Mouse (Mus musculus) adrenal gland, postnatal 4 days (tissue): Measurements from ENCODE around the gene Prm2. TPM values are rescaled to one million over a fixed set of nuclear protein-coding genes. Genes with fewer than 3 reads are reported as not detected.
A peak's percentile ranks its signal among the peaks of the same experiment; 100 is the strongest.
"Not testable (repeated sequence)": the region's sequence is repeated elsewhere in the genome, so short reads cannot be mapped to it uniquely, and the experiment has no call there.

Source experiments
- DNase-seq, 2 experiments: peaks; one replicate each; pipeline ENCODE4 v3.0.0; 2021 to 2022; ENCODE audit warnings: low spot score in 2 of 2, mixed read lengths in 2 of 2
- total RNA-seq, 2 experiments: library from RNA; stranded (reverse); gene quantifications; 2 replicates each; pipeline ENCODE4 v1.2.3; 2021

The Prm2 gene
- total RNA-seq, 2 experiments from 2014 or later: not detected

DNA sequence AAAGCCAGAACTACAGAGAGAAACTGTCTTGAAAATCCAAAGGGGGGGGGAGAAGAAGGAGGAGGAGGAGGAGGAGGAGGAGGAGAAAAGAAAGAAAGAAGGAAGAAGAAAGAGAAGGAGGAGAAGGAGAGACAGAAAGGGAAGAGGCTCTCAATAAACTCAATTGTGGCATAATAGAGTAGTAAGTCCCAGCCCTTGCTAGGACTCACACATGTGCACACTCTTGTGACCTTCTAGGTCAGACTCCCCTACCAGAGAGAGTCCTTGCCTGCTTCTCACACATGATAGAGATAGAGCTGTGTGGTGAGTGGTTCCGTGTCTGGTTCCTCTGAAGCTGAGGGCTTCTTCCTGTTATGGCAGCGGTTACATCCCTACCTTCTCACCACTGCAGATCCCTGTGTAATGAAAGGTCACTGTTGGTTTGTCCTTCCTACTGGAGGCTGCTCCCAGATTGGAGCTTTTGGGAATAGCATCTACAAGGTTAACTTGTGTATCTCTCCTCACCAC, 17.0 kb upstream of the Prm2 start, which contains the start of gene Gm11172:
Gm11172 (plus strand) TSS at position 51 of the 507 bp plus-strand sequence.
- no peak for DNase-seq

DNA sequence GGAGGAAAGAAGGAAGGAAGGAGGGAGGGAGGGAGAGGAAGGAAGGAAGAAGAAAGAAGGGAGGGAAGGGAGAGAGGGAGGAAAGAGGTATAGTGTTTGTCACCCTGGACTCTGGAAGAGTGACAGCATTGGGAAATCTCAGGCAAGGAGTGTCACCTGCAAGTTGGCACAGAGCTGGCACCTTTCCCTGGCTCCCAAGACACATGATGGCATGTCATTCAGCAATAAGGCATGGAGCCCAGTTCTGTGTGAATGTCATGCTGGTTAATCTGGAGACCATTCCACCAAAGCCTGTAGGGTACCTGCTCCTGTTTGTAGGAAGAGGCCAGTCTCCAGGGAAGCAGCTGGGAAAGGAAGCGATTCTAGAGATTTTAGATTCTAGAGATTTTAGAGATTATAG, 14.4 kb upstream of the Prm2 start:
- DNase-seq: no peak

DNA sequence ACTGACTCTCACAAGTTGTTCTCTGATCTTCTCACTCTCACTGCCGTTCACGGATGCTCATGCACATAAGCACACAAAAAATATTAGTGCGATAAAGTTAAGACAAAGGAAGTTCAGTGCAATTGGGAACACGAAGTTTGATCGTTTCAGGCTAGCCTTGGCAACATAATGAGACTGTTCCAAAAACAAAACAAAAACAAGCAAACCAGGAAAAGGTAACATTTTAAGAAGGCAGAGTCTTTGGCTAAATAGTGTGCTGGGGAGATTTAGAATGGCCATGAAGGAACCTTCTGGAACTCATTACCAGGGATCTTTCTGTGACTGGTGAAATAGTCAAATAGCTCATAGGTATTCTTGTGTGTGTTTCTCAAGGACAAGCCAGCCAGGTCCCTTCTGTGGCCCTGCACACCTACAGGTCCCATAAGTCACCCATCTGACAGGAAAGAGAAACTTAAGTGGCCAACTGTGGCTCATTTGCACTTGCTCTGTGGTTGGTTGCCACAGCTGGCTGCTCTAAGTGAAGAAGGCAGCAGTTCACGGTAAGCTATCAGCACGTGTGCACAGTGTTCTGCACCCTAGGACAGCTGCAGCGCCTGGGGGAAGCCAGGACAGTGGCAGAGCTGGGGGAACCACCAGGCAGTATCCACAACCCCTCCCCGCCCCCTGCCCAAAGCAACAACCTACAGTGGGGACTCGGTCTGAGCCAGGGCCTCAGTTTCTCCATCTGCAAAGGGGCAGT, 10.0 kb upstream of the Prm2 start, which contains the start of gene Prm1:
Prm1 (minus strand) TSS at position 51 of the 739 bp plus-strand sequence.
- no peak for DNase-seq

DNA sequence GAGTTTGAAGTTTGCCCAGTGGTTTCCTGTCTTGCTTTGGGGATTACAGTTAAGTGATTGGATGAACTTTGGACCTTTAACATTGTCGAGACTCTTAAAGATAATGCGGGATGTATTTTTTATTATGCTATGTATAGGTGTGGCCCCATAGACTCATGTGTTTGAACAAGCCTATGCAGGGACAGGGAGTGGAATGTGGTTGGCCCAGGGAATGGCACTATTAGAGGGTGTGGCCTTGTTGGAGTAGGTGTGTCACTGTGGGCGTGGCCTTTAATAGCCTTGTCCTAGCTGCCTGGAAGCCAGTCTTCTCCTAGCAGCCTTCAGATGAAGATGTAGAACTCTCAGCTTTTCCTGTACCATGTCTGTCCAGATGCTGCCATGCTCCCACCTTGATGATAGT, 6.5 kb upstream of the Prm2 start:
- DNase-seq: not testable (repeated sequence)

DNA sequence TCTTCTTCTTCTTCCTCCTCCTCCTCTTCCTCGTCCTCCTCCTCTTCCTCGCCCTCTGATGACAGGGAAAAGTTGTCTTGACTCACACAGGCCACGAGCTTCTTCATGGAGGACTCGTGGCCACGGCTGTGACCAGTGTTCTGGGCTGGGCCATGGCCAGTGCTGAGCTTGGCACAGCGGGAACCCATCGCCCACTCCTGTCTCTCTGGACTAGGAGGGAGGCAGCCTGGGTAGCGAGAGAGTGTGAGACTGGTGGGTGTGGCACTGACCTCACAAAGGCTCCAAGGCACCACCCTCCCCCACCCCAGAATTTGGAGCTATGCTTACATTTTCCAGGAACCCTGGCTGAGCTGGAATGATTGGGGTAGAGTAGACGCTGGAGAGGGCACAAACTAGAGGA, 5.2 kb downstream of the Prm2 start, which contains the start of gene Prm3:
Prm3 (minus strand) TSS at position 213 of the 400 bp plus-strand sequence.
- DNase-seq: no peak

DNA sequence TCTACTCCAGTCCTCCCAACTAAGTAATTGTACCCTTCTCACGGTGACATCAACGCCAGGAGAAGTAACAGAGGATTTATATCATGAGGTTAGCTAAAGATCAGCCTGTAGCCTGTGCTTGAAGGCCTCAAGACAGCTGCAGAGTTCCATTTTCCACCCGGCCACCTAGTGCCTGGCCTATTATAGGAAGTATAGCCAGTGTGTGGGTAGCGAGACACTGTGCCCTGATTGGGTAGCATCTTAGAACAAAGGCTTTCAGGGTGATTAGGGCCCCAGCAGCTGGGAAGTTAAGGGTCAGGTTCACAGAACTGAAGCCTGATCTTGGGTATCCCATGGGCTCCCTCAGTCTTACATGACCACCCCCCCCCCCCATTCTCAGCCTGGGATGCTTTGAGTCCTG, 7.1 kb downstream of the Prm2 start:
- DNase-seq: no peak

DNA sequence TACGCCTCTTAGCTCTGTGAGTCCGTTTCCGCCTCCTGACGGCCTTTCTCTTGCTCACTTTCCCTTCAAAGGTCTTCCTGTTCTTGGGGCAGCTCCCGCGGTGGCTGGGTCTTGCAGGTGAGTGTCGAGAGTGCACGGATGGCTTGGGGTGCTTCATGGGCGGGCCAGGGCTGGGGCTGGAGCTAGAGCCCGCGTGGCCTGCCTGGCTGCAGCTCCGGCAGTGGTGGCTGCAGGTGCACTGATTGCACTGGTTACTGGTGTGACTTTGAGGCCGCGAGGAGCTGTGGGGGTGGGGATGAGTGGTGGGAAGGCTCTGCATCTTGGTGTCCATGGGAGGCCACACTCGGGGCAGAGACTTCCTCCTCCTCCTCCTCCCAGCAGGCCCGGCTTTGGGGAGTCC, 7.7 kb downstream of the Prm2 start, which contains the start of gene Tnp2:
Tnp2 (minus strand) TSS at position 390 of the 400 bp plus-strand sequence.
- no peak for DNase-seq

DNA sequence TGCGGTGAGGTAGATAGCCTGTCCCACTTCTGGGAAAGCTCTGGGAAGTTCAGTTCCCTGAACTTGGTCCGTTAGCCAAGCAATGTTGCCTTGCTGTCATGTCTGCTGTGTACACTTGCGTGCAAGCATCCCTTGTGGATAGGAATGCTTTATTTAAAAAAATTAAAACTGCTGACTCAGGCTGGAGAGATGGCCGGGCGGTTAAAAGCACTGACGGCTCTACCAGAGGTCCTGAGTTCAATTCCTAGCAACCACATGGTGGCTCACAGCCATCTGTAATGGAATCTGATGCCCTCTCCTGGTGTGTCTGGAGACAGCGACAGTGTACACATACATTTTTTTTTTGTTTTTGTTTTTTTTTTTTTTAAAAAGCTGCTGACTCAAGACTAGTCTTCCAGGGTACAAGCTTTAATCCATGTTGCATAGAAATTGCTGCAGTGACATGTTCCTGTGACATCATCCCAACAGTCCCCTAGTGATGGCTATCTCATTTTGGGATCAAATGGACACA, 8.3 kb downstream of the Prm2 start:
- DNase-seq: no peak

DNA sequence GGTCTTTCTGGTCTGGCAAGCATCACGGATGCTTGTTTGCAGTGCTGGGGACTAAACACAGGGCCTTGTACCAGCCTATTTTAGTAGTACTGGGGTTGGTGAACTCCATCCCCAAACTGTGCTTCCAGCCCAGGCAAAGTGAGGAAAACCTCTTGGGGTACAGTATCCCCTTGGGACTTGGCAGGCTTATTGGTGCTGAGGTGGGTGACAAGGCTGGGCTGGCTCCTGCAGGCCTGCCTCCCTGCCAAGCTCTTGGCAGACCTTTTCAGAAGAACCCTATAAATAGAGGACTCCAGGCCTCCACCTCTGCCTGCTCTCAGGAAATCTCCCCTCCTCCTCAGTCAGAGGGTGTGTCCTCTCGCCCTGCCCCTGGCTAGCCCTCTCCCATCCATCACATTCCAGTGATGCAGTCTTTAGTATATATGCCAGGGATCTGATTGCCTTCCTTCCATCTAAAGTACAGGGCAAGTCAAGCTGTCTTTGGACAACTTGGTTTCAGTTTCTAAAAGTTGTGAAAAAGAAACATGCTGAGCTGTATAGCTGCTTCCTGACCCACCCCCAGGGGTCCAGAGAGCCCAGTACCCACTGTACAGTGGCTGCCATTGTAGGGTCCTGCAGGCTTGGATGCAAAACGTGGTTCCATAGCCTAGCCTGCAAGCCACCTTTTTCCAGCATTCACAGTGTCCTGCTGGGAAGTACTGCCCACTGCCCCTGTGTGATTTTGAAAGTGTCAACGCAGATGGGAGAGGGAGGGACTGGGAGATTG, 9.0 kb downstream of the Prm2 start:
- no peak for DNase-seq

DNA sequence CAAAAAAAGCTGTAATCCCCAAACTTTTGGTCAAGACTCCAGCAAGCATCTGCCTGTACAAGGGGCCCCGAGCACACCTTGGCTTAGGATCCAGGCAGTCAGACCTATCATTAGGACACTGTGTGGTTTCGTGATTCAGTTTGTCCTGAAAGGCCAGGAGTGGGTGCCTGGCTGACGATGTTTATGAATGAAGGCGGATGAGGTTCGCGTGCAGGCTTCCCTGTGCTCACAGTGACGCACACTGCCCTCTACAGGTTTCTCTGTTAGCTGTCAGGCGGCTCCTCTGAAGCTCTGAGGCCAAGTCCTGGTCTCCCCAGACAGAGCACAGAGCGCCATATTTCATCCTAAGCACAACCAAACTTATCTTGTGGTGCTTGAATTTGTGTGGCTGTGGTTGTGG, 9.6 kb downstream of the Prm2 start:
- peak; percentile 41 to 61 for DNase-seq

DNA sequence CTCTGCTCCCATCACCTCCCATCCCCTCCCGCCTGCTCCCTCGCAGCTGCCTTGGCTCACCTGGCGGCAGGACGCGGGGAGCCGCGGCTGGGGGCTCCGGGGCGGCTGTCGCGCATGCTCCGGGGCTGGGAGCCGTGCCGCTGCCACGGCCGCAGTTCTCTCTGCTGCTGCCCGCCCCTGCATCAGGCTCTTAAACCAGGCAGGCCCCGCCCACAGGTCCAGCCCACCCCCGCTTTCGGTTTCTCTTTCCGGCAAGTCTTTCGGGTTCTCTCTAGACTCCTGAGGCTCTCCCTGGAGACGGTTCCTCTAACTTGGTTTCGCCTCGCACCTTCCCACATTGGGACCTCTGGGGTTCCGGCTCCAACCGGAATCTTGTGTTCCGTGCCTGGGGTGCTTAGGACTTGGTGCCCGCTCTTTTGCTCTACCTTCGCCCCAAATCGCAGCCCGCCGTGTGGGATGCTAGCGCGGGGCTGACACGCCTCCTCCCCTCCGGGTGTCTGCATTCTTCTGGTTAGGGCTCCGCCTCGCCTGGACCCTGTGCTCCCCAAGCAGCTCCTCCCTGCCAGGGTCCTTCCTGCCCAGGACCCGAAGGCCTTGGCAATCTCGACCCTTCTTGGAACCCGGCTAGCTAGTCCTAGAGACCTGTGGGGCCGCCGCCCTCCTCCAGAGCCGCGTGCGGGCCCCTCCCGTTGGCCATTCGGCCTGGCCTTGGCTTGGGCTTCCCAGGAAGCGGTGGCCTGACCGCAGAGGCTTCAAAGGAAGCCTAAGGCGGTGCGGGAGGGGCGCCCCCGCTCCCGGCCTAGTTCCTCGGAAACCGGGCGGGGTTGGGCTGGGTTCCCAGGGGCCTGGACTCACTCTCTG, 10.3 kb downstream of the Prm2 start, which contains the start of gene Socs1:
Socs1 (minus strand) TSS at position 166 of the 861 bp plus-strand sequence.
- DNase-seq: peak; percentile 76 to 80

DNA sequence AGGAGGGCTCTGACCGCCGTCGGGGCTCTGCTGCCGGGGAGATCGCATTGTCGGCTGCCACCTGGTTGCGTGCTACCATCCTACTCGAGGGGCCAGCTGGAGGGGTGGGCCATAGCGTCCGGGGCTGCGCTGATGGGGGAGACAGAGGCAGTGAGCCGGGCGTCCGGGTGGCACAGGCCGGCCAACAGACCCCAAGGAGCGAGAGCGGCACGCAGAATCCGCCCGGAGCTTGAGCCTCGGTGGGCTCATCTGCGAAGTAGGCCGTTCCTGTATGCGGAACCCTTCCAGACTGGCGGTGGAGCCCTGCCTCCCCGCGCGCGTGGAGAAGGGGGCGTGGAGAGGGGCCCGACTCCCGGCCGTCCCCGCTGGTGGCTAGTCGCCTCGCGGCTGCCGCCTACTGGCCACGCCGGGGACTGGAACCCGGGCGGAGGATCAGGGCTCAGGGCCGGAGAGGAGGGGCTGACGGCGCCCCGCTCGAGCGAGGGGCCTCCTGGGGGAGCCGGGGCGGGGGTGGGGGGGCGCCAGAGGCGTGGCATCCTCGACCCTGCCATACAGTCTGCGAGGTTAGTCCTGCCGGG, 11.1 kb downstream of the Prm2 start:
- DNase-seq: peak; percentile 93 to 95

DNA sequence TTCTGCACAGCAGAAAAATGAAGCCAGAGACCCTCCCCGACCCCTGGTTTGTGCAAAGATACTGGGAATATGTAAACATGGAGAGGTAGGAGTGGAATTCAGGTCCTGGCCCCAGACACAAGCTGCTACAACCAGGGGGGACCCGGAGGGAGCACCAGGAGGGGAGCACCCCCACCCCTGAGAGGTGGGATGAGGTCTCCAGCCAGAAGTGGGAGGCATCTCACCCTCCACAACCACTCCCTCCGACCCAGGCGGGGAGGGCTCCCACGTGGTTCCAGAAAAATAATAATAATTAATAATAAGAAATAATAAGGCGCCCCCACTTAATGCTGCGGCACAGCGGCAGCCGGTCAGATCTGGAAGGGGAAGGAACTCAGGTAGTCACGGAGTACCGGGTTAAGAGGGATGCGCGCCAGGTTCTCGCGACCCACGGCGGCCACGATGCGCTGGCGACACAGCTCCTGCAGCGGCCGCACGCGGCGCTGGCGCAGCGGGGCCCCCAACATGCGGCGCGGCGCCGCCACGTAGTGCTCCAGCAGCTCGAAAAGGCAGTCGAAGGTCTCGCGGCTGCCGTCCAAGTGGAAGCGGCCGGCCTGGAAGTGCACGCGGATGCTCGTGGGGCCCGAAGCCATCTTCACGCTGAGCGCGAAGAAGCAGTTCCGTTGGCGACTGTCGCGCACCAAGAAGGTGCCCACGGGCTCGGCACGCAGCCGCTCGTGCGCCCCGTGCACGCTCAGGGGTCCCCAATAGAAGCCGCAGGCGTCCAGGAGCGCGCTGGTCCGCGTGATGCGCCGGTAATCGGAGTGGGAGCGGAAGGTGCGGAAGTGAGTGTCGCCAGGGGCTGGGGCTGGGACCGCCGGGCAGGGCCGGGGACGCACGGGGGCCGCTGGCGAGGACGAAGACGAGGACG, 11.8 kb downstream of the Prm2 start:
- DNase-seq: no peak

DNA sequence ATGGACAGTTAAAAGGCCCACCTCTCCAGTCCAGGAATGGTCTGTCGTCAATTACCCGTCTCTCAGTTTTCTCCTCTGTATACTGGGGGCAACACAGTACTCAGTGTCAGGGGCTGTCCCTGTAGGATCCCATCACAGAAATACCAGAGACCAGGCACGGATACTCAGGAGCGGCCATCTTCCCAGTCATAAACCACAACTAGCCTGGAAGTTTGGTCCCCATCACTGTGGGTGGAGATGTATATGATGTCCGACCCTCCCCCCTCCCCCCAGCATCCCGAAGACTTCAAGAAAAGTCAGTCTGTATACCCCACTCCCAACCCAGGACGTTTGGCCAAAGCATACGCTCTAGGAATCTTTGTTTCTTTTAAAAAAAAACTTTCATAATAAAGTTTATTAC, 12.5 kb downstream of the Prm2 start:
- no peak for DNase-seq

DNA sequence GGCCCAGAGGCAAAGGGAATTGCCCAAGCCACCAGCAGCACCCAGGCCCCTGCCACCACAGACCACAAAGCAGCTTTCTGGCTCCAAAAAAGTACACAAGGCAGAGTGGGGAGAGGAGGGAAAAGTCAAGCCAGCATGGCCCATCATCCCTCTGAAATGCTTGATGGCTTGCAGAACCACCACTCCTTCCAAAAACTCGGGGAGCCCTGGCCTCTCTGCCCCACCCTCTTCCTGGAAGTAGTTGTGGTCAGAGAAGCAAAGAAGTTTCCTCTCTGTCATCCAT, 12.8 kb downstream of the Prm2 start:
- no peak for DNase-seq

DNA sequence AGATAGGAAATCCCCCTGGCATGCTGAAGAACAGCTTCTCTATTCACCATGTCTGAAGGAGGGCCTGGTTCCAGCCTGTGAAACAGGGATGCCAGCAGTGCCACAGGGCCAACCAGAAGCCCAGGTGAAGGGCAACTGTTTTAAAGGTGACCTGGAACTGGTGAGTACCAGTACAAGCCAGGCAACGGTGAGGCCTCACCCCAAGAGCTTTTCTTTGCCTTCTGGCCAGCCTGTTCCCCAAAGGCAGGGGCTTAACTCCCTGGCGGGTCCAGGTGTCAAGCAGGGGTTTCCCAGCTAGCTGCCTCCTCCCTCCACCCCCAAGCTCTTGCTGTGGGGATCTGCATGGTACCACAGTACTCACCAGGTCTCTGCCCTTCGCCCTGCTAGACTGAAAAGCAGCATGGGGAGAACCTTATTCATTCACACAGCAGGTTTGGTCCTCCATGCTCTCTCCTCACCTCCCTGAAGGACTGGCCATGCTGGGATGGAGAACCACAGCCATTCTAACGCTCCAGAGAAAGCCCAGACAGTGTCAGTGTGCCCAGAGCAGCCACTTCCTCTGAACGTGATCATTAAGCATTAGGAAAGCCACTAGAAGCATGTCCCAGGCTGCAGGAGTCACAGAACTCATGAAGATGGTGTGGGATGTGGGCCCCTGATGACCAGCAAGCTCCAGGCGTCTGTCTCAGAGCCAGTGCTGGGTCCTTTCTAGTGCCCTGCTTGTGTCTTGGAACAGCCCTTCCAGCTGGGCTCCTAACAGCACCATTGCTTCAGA, 13.4 kb downstream of the Prm2 start:
- no peak for DNase-seq

DNA sequence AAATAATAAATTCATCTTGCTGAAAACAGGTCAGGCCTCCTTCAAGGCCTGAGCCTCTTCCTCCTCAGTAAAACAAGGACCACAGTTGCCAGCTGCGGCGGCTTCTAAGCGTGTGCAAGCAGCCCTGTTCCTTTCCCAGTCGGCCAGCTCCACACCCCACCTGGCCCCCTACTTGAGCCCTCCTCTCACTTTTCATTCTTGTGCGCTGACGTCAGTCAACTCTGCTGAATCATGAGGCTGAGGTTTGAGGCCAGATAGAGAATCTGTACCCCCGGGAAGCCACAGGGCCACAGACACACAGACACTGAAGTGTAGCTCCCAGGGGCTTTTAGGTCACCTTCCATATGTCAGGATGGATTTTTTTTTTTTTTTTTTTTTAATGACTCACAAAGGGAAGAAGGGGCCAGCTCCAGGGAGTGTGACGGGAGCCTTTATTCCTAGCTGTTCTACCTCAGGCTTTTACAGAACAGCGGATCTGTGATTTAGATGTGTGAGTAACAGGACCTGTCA, 14.0 kb downstream of the Prm2 start:
- no peak for DNase-seq

DNA sequence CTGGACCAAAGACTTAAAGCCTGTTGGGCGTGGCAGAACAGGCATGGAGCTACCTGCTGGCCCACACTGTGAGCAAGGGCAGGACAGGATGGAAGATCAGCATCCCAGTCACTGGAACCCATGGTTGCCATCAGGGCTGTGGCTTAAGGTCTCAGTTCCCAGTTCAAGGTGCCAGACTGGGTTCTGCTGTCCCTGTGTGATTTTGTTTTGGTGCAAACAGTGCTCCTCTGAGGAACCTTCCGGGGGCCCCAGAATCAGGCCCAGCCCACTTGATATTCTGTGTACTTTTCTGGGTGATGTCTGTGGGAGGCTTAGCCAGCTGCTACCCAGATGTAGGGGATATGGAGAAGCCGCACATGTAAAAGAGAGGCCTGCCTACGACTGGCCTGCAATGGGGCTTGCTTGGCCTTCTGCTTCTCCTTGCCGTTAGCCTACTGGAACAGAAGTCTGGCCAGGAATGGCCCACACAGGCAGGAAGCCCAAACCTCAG, 15.3 kb downstream of the Prm2 start:
- DNase-seq: no peak
